Mouse (Mus musculus): Measurements from ENCODE around the gene Nutf2. TPM values are rescaled to one million over a fixed set of nuclear protein-coding genes. Genes with fewer than 3 reads are reported as not detected.

The Nutf2 gene
- total and polyA plus RNA-seq, 3 experiments: 11.2 to 223 (median 144) TPM

- in situ Hi-C loops (cut with MboI; ENCODE audit: low pct_ligation_motif_present, low pct_unique_long_range_greater_than_20kb, low sequenced_read_pairs): no loop called here
- Histone ChIP-seq H3K4me2 (ENCODE audit: insufficient read depth, low read depth, poor library complexity, severe bottlenecking) (peak overlapping the region; percentile 86), H3K9ac (ENCODE audit: insufficient read depth, low read depth) (peak overlapping the region; percentile 79), H3K4me1 (ENCODE audit: control insufficient read depth in 1 of 2, insufficient read depth in 2 of 2) (peaks cover 3 to 25% of the 10 kb centered on the region in 2 experiments; a peak in 2 of 4 replicates), H3K9me3 (replicated peaks; ENCODE audit: low read length) (no peaks in the 10 kb centered on the region), H3K79me2 (replicated peaks; ENCODE audit: control insufficient read depth, extremely low read depth, insufficient read depth, poor library complexity, severe bottlenecking) (peaks cover 15% of the 10 kb centered on the region), H3K27ac (ENCODE audit: insufficient read depth, low read depth) (peak overlapping the region; percentile 29; the same call in 1 of the 2 replicates), H3K4me3 (replicated peaks in 1 of 3; ENCODE audit: low read depth in 2 of 3, low read length in 2 of 3, poor library complexity in 1 of 3) (peak overlapping the region; percentile 70 to 89 (median 81)), H3K27me3 (replicated peaks) (no peaks in the 10 kb centered on the region), H3K36me3 (replicated peaks in 1 of 2; ENCODE audit: control insufficient read depth in 1 of 2, insufficient read depth in 1 of 2, low read length in 1 of 2) (peaks cover 21 to 31% of the 10 kb centered on the region in 2 experiments)
- TF ChIP-seq MXI1 (IDR thresholded peaks at IDR 0.05; ENCODE audit: low read depth, low read length) (peak; percentile 90), KAT2A (IDR thresholded peaks at IDR 0.05; ENCODE audit: insufficient replicate concordance, low read length) (peak; percentile 94; the same call in 1 of the 2 replicates), MAZ (IDR thresholded peaks at IDR 0.05; ENCODE audit: low read depth, low read length) (peak; percentile 53; the same call in 1 of the 2 replicates), E2F4 (IDR thresholded peaks at IDR 0.05; ENCODE audit: insufficient replicate concordance, low read depth, low read length) (no peak), POLR2AphosphoS2 (IDR thresholded peaks at IDR 0.05; ENCODE audit: low read depth, low read length) (peak; percentile 69; the same call in 1 of the 2 replicates), RAD21 (IDR thresholded peaks at IDR 0.05; ENCODE audit: low read depth, low read length) (no peak), SIN3A (IDR thresholded peaks at IDR 0.05; ENCODE audit: low read length) (peak; percentile 97), CTCF (conservative IDR thresholded peaks at IDR 0.05 in 1 of 2, IDR thresholded peaks at IDR 0.05 in 1 of 2; ENCODE audit: low read depth in 2 of 2, low read length in 2 of 2) (no peak), MAFK (IDR thresholded peaks at IDR 0.05; ENCODE audit: insufficient replicate concordance, low read length) (no peak), ZC3H11A (IDR thresholded peaks at IDR 0.05; ENCODE audit: low read depth, low read length) (no peak), ELF1 (IDR thresholded peaks at IDR 0.05; ENCODE audit: low read depth, low read length) (peak; percentile 50), ZMIZ1 (IDR thresholded peaks at IDR 0.05; ENCODE audit: low read depth, low read length) (no peak), POLR2A (IDR thresholded peaks at IDR 0.05; ENCODE audit: low read depth, low read length) (peak; percentile 92), MEF2A (IDR thresholded peaks at IDR 0.05; ENCODE audit: borderline replicate concordance, low read depth, low read length) (peak; percentile 81), JUN (IDR thresholded peaks at IDR 0.05; ENCODE audit: insufficient read depth, low read depth, low read length) (no peak), HCFC1 (IDR thresholded peaks at IDR 0.05; ENCODE audit: low read depth, low read length) (peak; percentile 99), NELFE (IDR thresholded peaks at IDR 0.05; ENCODE audit: low read depth, low read length) (peak; percentile 94), USF1 (IDR thresholded peaks at IDR 0.05; ENCODE audit: low read depth, low read length) (no peak), MYC (IDR thresholded peaks at IDR 0.05; ENCODE audit: low read depth, low read length) (peak; percentile 87), CHD1 (IDR thresholded peaks at IDR 0.05; ENCODE audit: low read depth, low read length) (no peak), BHLHE40 (IDR thresholded peaks at IDR 0.05; ENCODE audit: low read depth, low read length) (peak; percentile 59; the same call in 1 of the 2 replicates), UBTF (IDR thresholded peaks at IDR 0.05; ENCODE audit: low read depth, low read length) (no peak), JUND (conservative IDR thresholded peaks at IDR 0.05; ENCODE audit: low read depth, low read length) (no peak), ETS1 (conservative IDR thresholded peaks at IDR 0.05; ENCODE audit: low read depth, low read length) (no peak), CHD2 (IDR thresholded peaks at IDR 0.05; ENCODE audit: low read length) (peak; percentile 100), ZNF384 (IDR thresholded peaks at IDR 0.05; ENCODE audit: low read depth, low read length) (no peak), IRF4 (IDR thresholded peaks at IDR 0.05; ENCODE audit: low read depth, low read length) (peak; percentile 65), TBP (conservative IDR thresholded peaks at IDR 0.05; ENCODE audit: low read depth, low read length) (peak; percentile 67; the same call in 1 of the 2 replicates), SMC3 (IDR thresholded peaks at IDR 0.05; ENCODE audit: low read depth, low read length) (no peak), NRF1 (IDR thresholded peaks at IDR 0.05; ENCODE audit: low read depth, low read length) (peak; percentile 63), EP300 (IDR thresholded peaks at IDR 0.05; ENCODE audit: low read length) (no peak), PAX5 (IDR thresholded peaks at IDR 0.05; ENCODE audit: low read length) (no peak), RCOR1 (conservative IDR thresholded peaks at IDR 0.05; ENCODE audit: low read depth, low read length) (no peak), MAX (IDR thresholded peaks at IDR 0.05; ENCODE audit: low read length) (peak; percentile 75; the same call in 1 of the 2 replicates), TCF12 (IDR thresholded peaks at IDR 0.05; ENCODE audit: low read depth, low read length) (peak; percentile 84), GABPA (IDR thresholded peaks at IDR 0.05; ENCODE audit: insufficient replicate concordance, low read depth, low read length) (peak; percentile 41; the same call in 1 of the 2 replicates), ZKSCAN1 (IDR thresholded peaks at IDR 0.05; ENCODE audit: borderline replicate concordance, low read depth, low read length) (no peak), USF2 (conservative IDR thresholded peaks at IDR 0.05; ENCODE audit: low read depth, low read length) (no peak)
- dilution Hi-C loops (cut with MboI; ENCODE audit: extremely low pct_ligation_motif_present, extremely low pct_unique_long_range_greater_than_20kb, low sequenced_read_pairs): no loop called here
- peak; percentile 95 for DNase-seq (ENCODE audit: extremely low read depth)
Observed at GRCm38 (mm10) chr8:105851651-105852143, 8.7 kb upstream of the Nutf2 start.
